Mouse (Mus musculus) retina, postnatal 7 days (tissue): Measurements from ENCODE around the gene Nuf2.

Experiments
- DNase-seq: peaks from one replicate; pipeline ENCODE4 v3.0.0-alpha.2; 2012; ENCODE audit warnings: low read depth, low spot score

The Nuf2 gene

GRCm38 (mm10) chr1:169471185-169471584, 60.1 kb downstream of the Nuf2 start:
- DNase-seq: no peak

GRCm38 (mm10) chr1:169467791-169468190, 63.5 kb downstream of the Nuf2 start:
- DNase-seq: no peak

GRCm38 (mm10) chr1:169462386-169463115, 68.7 kb downstream of the Nuf2 start:
- DNase-seq: no peak

GRCm38 (mm10) chr1:169459071-169459782, 72.0 kb downstream of the Nuf2 start:
- peak; percentile 49 for DNase-seq
